Mouse (Mus musculus) gastrocnemius, postnatal 14 days (tissue): ENCODE results near the gene Pigg. TPM values are rescaled to one million over a fixed set of nuclear protein-coding genes. Genes with fewer than 3 reads are reported as not detected.

Source experiments
- total RNA-seq, 2 experiments: library from RNA; stranded (reverse); gene quantifications; 2 replicates each; pipeline ENCODE4 v1.2.3; 2021

Gene Pigg
- total RNA-seq, 2 experiments from 2014 or later = 3.3 to 3.4 TPM

Other genes with a start within 250 kb of the Pigg start
- 10 to 100 TPM; 13.7 to 13.9 TPM for gene Mtf2, start 246.9 kb upstream of the Pigg start, total RNA-seq
- gene Tmed5, start 180.0 kb upstream of the Pigg start, total RNA-seq = 10 to 100 TPM; 19.7 to 20.7 TPM
- under 1 TPM; 0.42 to 0.43 TPM for gene Ccdc18, start 179.7 kb upstream of the Pigg start, total RNA-seq
- gene Dr1, start 43.7 kb upstream of the Pigg start, total RNA-seq = 10 to 100 TPM; 16.5 to 17.2 TPM
- under 1 TPM in 1 of 2 experiments, not detected in 1; 0.27 TPM for gene Gm42517, start 55.3 kb downstream of the Pigg start, total RNA-seq
- gene Pde6b, start 75.8 kb downstream of the Pigg start, total RNA-seq = not detected
- 100 to 1,000 TPM; 853 to 974 TPM for gene Atp5k, start 121.8 kb downstream of the Pigg start, total RNA-seq
- gene Mfsd7a, start 136.3 kb downstream of the Pigg start, total RNA-seq = 1 to 10 TPM; 1.3 to 1.6 TPM
- 10 to 100 TPM; 40.5 to 46.2 TPM for gene Pcgf3, start 148.6 kb downstream of the Pigg start, total RNA-seq
- gene Cplx1, start 237.4 kb downstream of the Pigg start, total RNA-seq = under 1 TPM; 0.20 to 0.43 TPM